Mouse (Mus musculus) embryonic facial prominence, embryonic 14.5 days (tissue): ENCODE measurements around the gene Trp63. TPM values are rescaled to one million over a fixed set of nuclear protein-coding genes. Genes with fewer than 3 reads are reported as not detected.

Source experiments
- ATAC-seq: fragments of 200-750 bp; cut with Nextera tagmentation; 2 replicates; pipeline ENCODE4 v1.8.0; 2017; ENCODE audit warnings: low read depth, moderate number of reproducible peaks, moderate TSS enrichment
- DNase-seq: peaks from one replicate; pipeline ENCODE4 v3.0.0-alpha.2; 2015; ENCODE audit warnings: low spot score
- H3K27ac ChIP-seq: fragments of 300-500 bp; sonication (generic); replicated peaks from 2 replicates; pipeline ENCODE4 v1.5.1; 2014; ENCODE audit warnings: low read depth, mild to moderate bottlenecking, low read length, moderate library complexity
- H3K27me3 ChIP-seq: fragments of 300-500 bp; sonication (generic); replicated peaks from 2 replicates; pipeline ENCODE4 v1.6.1; 2014; ENCODE audit warnings: low read length; ENCODE audit not compliant: control insufficient read depth, insufficient read depth
- H3K36me3 ChIP-seq: fragments of 300-500 bp; sonication (generic); 2 replicates; pipeline ENCODE4 v1.6.1; 2014; ENCODE audit warnings: low read length, mixed read lengths; ENCODE audit not compliant: control insufficient read depth, insufficient read depth
- H3K4me1 ChIP-seq: fragments of 300-500 bp; sonication (generic); 2 replicates; pipeline ENCODE4 v1.6.1; 2014; ENCODE audit warnings: antibody characterized with exemption, low read length; ENCODE audit not compliant: control insufficient read depth, insufficient read depth
- H3K4me2 ChIP-seq: fragments of 300-500 bp; sonication (generic); 2 replicates; pipeline ENCODE4 v1.6.1; 2014; ENCODE audit warnings: low read depth, mild to moderate bottlenecking, low read length, moderate library complexity, mixed read lengths
- H3K4me3 ChIP-seq: fragments of 300-500 bp; sonication (generic); 2 replicates; pipeline ENCODE4 v1.5.1; 2014; ENCODE audit warnings: low read depth, mild to moderate bottlenecking, low read length
- H3K9ac ChIP-seq: fragments of 300-500 bp; sonication (generic); 2 replicates; pipeline ENCODE4 v1.6.1; 2014; ENCODE audit warnings: low read depth, mild to moderate bottlenecking, low read length, moderate library complexity, mixed read lengths
- H3K9me3 ChIP-seq: fragments of 300-500 bp; sonication (generic); 2 replicates; pipeline ENCODE4 v1.6.1; 2016; ENCODE audit warnings: low read length; ENCODE audit not compliant: control insufficient read depth
- WGBS: fragments of 180-500 bp; shearing (Covaris S2); extraction: QIAGEN DNeasy Blood & Tissue Kit; methylation state at CpG from one replicate; pipeline ENCODE4 v1.1.7; 2014; 5-methylcytosine and 5-hydroxymethylcytosine counted together
- polyA plus RNA-seq: library from polyadenylated mRNA; unstranded; fragments of >200 nt; fragmentation: Nextera tagmentation; extraction: Ambion mirVana; gene quantifications from 2 replicates; pipeline ENCODE4 v1.2.1, GENCODE M21; 2014

Gene Trp63
- polyA plus RNA-seq, 1 experiment from 2014 or later = 35.8 TPM

- Histone ChIP-seq H3K9ac (no peak overlapping the region), H3K4me1 (peaks cover 6% of the 10 kb centered on the region; the same call in 1 of the 2 replicates), H3K27ac (0 out of 2 replicates have a peak overlapping the region, but pooled peaks have one; percentile 28), H3K4me2 (no peak overlapping the region; the same call in 1 of the 2 replicates), H3K36me3 (no peaks in the 10 kb centered on the region), H3K27me3 (no peaks in the 10 kb centered on the region), H3K9me3 (no peaks in the 10 kb centered on the region), H3K4me3 (no peak overlapping the region)
- WGBS = 12% methylated on average over 3 of the region's 3 CpGs
- 0 out of 2 replicates have a peak, but pooled peaks have one; percentile 63 for ATAC-seq
- peak; percentile 92 for DNase-seq
Measured at GRCm38 (mm10) chr16:25746807-25747206, 63.2 kb downstream of the Trp63 start.

DNA sequence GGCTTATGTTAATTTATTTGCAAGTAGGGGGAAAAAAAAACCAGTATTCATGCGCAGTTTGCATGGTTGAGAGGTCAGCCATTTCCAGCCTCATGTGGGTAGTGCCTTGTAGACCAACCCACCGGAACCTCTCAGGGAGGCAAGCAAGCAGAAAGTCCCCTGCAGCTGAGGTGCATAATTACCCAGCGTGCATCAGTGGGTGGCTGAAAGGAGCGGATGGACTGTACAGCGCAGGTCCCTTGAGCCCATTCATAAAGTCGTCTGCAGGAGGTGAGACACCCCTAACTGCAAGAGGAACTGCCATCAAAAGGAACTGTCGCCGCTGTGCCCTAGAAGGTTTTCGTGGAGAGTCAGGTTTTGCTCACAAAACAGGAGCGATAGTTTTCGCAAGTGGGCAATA, 68.3 kb downstream of the Trp63 start:
- no peak overlapping the region for H3K9ac ChIP-seq
- DNase-seq = no peak
- peak; percentile 18; the same call in 1 of the 2 replicates for ATAC-seq
- H3K4me3 ChIP-seq = no peak overlapping the region
- H3K27me3 ChIP-seq = no peaks in the 10 kb centered on the region
- WGBS = 76% methylated on average over 11 of the region's 11 CpGs
- no peaks in the 10 kb centered on the region for H3K36me3 ChIP-seq
- H3K4me2 ChIP-seq = no peak overlapping the region
- H3K27ac ChIP-seq = no peak overlapping the region
- no peaks in the 10 kb centered on the region for H3K9me3 ChIP-seq
- H3K4me1 ChIP-seq = peaks cover 3% of the 10 kb centered on the region; the same call in 1 of the 2 replicates

GRCm38 (mm10) chr16:25758108-25758507, 74.5 kb downstream of the Trp63 start:
- WGBS = 70% methylated on average over 2 of the region's 2 CpGs
- peak; percentile 81 for DNase-seq
- Histone ChIP-seq H3K36me3 (no peaks in the 10 kb centered on the region), H3K4me1 (no peaks in the 10 kb centered on the region), H3K4me3 (no peak overlapping the region), H3K27ac (no peak overlapping the region), H3K27me3 (no peaks in the 10 kb centered on the region), H3K4me2 (no peak overlapping the region), H3K9ac (no peak overlapping the region), H3K9me3 (no peaks in the 10 kb centered on the region)
- ATAC-seq = peak; percentile 79; the same call in 1 of the 2 replicates

DNA sequence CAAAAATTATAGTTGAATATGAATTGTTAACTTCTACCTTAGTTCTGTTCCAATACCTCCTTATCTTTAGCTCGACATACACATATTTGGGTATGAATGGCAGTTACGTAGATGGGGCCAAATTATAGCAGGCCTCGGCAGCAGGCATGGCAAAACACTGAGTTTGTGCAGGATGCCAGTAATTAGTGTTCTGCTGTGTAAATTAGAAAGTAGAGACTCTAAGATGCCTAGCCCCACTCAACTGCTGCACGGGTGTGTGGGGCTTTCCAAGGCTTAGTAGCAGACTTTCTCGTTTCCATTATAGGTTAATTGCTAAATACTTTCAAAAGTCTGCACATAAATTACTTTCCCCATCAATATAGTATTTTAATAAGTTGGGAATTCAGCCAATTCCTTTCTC, 82.0 kb downstream of the Trp63 start:
- no peak for ATAC-seq
- no peaks in the 10 kb centered on the region for H3K27me3 ChIP-seq
- no peak overlapping the region for H3K4me2 ChIP-seq
- no peaks in the 10 kb centered on the region for H3K36me3 ChIP-seq
- no peaks in the 10 kb centered on the region for H3K4me1 ChIP-seq
- no peaks in the 10 kb centered on the region for H3K9me3 ChIP-seq
- no peak for DNase-seq
- 63% methylated on average over 5 of the region's 5 CpGs for WGBS
- H3K9ac ChIP-seq = no peak overlapping the region
- H3K4me3 ChIP-seq = no peak overlapping the region
- no peak overlapping the region for H3K27ac ChIP-seq

DNA sequence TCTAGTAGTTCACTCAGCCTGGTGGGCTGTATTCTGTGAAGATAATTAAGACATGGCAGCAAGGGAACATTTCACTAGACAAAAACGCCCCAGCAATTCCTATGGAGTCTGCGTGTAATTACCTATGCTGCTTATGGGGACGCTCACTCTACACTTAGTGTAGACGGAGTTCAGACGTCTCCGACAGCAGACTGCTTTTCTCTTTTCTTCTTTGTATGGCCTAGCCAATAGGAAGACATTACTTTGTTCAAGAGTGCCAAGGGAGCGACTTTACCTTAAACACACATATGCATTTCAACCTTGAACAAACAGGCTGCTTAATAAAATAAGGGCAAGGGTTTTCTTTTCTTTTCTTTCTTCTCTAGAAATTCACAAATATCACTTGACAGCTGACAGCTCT, 91.0 kb downstream of the Trp63 start:
- WGBS = 50% methylated on average over 7 of the region's 7 CpGs
- Histone ChIP-seq H3K4me1 (no peaks in the 10 kb centered on the region), H3K36me3 (no peaks in the 10 kb centered on the region), H3K27ac (no peak overlapping the region), H3K9me3 (0 out of 2 replicates have a peak, but pooled peaks cover 6% of the 10 kb centered on the region), H3K27me3 (no peaks in the 10 kb centered on the region), H3K4me2 (no peak overlapping the region), H3K9ac (no peak overlapping the region), H3K4me3 (no peak overlapping the region)
- ATAC-seq = peak; percentile 63; the same call in 1 of the 2 replicates
- peak; percentile 64 for DNase-seq

DNA sequence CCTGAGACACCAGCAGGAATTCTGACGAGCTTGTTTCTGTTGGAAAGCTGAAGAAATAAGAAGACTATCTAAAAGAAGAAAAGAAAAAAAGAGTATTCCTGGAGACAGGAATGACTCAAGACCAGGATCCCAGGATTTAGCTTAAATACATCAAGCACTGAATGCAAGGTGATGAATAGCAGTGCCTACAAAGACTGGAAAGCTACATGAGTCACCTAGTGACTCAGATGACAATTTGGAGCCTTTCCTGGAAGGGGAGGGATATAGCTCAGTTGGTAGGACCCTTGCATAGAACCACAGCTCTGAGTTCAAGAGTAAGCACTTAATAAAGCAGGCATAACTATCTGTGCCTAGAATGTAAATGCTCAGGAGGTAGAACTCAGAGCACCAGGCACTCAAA, 93.9 kb downstream of the Trp63 start:
- Histone ChIP-seq H3K4me3 (no peak overlapping the region), H3K4me2 (no peak overlapping the region), H3K27me3 (no peaks in the 10 kb centered on the region), H3K9ac (no peak overlapping the region), H3K9me3 (0 out of 2 replicates have a peak, but pooled peaks cover 4% of the 10 kb centered on the region), H3K27ac (no peak overlapping the region), H3K36me3 (no peaks in the 10 kb centered on the region), H3K4me1 (no peaks in the 10 kb centered on the region)
- no peak for DNase-seq
- WGBS = 67% methylated on average over 1 of the region's 1 CpGs
- ATAC-seq = no peak

DNA sequence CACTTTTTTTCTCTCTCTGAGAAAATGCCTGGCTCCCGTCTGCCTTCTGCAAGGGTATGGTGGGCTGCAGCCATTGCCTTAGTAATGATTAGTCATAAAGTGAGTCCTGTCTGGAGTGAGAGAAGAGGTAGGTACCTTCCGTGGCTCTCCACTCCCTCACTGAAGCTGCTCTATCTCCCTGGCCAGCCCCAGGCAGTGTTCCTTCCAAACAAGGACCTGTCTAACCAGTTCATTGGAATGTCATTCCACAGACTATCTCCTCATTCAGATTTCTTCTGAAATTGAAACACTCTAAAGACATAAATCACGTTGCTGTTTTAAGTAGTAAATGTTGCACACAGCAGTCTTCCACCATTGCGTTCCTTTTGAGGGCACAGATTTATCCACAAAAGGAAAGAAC, 96.4 kb downstream of the Trp63 start:
- H3K9ac ChIP-seq = no peak overlapping the region
- 50% methylated on average over 4 of the region's 4 CpGs for WGBS
- no peaks in the 10 kb centered on the region for H3K9me3 ChIP-seq
- DNase-seq = peak; percentile 75
- no peak overlapping the region for H3K27ac ChIP-seq
- H3K4me2 ChIP-seq = no peak overlapping the region
- H3K36me3 ChIP-seq = no peaks in the 10 kb centered on the region
- no peaks in the 10 kb centered on the region for H3K4me1 ChIP-seq
- no peaks in the 10 kb centered on the region for H3K27me3 ChIP-seq
- peak; percentile 68; the same call in 1 of the 2 replicates for ATAC-seq
- H3K4me3 ChIP-seq = no peak overlapping the region

DNA sequence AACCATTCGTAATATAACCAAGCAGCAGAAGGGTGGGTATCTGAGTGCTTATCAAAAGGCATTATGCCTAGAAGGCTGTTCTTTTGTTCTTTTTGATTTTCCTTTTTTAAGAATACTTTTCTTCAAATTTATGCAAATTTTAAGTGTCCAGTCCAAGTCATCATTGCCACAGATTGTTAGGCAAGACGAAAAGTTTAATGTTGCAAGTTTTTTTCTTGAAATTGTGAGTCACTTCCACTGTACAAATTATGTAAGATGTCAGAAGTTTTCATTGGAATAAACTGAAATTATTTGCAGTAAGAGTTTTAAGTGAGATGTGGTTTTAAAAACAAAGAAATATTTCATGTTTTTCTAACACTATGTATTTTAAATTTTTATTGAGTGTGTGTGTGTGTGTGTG, 100.7 kb downstream of the Trp63 start:
- Histone ChIP-seq H3K4me3 (no peak overlapping the region), H3K36me3 (no peaks in the 10 kb centered on the region), H3K4me2 (no peak overlapping the region), H3K27me3 (no peaks in the 10 kb centered on the region), H3K9me3 (no peaks in the 10 kb centered on the region), H3K9ac (no peak overlapping the region), H3K4me1 (no peaks in the 10 kb centered on the region), H3K27ac (no peak overlapping the region)
- no peak for ATAC-seq
- WGBS = 93% methylated on average over 2 of the region's 2 CpGs
- no peak for DNase-seq

DNA sequence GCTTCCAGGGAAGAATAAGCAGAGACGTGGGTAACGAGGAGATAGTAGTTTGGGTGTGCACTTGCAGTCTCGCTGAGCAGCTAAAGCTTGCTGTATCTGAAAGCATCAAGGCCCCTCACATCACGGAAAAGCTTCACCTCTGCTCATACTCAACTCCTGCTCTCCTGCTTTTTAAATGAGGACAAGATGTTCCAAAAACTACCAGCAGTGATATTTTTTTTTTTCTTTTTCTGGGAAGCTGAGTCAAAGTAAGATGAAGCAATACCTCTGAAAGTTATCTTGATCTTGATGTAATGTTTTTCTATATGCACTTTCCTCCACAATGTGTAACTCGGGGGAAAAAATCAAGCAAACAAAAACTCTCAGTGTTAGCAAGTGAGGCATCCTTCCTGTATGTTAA, 102.9 kb downstream of the Trp63 start:
- Histone ChIP-seq H3K4me1 (no peaks in the 10 kb centered on the region), H3K36me3 (no peaks in the 10 kb centered on the region), H3K4me3 (no peak overlapping the region), H3K9me3 (no peaks in the 10 kb centered on the region), H3K4me2 (no peak overlapping the region), H3K27ac (no peak overlapping the region), H3K27me3 (no peaks in the 10 kb centered on the region), H3K9ac (no peak overlapping the region)
- DNase-seq = no peak
- WGBS = 51% methylated on average over 5 of the region's 5 CpGs
- ATAC-seq = no peak
